Mouse (Mus musculus) ZHBTc4 (cell line): ENCODE data around the gene Ttc21a.

ENCODE experiments used
- DNase-seq: peaks from one replicate; pipeline ENCODE4 v3.0.0-alpha.2; 2011; ENCODE audit warnings: low read depth, low spot score

The Ttc21a gene

DNA sequence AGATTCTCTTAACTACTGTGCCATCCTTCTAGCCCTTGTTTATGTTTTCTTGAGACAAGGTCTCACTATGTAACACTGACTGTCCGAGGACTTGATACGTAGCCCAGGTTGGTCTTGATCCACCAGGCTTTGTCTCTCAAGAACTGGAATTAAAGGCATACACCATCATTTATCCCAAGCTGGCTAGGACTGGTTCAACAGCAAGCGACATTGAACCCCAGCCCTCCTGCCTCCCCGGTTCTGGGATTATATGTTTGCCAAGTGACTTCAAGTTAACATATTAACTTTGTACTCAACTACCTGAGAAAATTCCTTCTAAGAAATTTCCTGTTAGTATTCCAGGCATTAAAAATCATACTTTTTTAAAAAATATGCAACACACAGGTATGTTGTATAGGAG is 37.9 kb downstream of the Ttc21a start:
- DNase-seq, result no peak

DNA sequence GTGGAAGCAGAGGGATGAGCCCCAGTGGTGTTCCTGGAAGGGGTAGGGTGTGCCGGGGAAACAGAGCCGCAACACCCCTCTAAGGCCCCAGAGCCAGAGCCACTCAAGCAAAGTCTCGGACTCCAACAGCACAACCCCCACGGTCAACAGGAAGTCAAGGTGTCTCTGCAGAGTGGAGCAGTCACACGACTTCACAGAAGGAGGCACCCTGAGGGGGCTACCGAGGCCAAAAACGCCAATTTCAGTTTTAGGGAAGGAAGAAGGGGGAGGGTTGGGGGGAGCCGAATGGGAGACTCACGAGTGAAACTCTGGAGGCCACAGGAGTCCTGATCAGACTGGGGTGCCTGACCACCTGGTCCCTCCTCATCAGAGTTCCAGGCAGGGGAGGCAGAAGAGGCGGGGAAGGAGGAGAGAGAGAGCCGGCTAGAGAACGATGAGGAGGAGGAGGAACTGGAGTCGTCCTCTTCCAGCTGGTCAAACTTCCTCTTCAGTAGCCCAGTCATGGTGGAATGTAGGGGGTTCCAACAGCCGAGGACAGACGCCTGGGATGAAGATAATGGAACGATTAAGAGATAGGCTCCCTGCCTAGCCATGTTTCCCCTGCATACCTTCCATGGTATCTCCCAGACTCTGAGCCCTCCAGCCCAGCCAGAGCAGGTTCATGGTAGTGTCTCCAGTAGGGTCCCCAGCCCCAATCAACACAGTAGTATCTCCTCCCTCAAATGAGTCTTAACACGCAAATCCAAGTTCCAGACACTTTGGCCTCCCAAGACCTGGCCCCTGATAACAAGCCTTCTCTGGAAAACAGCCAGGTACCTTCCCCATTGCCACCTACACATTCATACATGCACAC is 39.5 kb downstream of the Ttc21a start:
- DNase-seq, result peak; percentile 64

DNA sequence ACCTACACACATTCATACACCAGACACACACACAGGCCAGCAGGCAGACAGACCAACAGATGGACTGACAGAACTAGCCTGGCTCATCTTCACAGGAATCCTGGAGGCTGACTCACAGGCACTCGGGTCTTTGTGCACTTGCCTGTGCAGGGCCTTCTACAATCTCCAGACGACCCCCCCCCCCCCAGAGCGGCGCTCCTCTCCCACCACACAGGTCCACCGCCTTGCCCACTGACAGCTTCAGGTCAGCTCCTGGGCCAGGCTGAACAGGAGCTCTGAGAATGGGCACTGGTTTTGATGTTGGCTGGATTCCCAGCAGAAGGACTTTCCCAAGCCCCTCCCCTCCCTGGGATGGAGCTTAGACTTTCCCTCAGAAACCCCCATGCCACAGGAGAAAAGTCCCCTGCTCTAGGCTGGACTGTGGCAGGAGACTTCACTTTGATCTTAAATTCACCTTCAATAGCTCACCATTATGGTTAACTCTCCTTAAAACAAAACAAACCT is 40.2 kb downstream of the Ttc21a start:
- no peak for DNase-seq

DNA sequence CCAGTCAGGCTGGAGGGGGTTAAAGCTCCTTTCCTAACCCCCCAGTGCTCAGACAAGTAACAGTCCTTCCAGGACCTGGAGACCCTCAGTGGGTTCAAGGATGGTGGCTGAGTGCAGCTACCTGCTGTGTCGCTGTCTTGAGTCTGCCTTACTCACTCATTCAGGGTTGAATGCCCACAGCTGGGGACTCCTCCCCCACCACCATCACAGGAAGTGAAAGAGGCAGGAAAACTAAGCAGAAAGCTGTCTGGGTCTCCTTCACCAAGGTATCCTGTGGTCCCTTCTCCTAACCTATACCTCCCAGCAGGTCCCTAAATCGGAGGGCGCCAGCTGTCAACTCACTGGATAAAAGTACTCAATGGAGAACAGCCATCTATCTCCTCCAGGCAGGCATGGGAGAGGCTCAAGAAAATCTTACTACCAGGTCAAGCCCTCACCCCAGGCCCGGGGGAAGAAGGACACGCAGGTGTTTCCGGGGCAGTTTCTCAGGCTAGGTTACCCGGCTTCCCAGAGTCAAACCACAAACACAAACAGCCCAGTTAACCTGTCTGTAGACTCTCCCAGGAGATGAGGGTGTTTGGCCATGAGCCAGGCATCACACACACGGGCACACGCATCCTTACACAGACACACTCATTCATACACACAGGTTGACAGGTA is 40.9 kb downstream of the Ttc21a start:
- DNase-seq, result no peak

DNA sequence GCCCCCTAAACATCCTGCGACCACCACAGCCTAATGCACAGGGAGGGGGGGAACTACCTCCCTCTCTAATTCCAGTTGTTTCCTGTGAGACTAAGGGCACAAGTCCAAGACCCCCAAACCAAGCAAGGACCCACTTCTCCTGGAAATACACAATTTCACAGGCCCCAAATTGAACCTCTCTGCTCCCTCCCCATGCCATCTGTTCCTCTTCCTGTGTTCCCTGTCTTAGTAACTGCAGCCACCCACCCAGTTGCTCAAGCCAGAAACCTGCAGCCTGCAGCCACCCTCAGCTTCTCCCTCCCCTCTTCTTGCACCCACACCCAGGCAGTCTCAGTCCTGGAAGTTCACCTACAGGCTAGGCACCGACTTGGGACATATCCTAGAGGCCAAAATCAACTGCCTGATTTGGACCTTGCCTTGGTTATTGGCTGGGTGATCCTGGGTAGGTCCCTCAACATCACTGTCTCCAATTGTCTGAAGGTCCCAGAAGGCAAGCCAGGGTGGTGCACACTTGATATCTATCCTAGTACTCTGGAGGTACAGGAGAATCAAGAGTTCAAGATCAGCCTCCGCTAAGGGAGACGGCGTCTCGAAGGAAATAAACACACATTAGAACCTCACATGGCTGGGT is 41.5 kb downstream of the Ttc21a start:
- DNase-seq, result no peak

DNA sequence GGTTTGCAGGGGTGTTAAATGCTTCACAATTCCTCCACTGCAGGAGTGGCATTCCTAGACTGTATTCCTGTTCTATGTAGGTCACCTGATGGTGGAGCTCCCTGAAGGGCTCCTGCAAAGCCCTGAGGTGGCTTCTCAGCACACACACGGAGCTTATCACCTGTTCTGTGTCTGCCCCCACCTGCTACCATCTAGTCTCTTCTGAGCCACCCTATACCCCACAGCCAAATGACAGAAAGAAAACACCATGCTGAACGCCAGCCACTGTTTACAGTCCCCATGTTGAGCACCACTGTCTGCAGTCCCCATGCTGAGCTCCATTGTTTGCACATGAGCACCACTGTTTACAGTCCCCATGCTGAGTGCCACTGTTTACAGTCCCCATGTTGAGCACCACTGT is 42.3 kb downstream of the Ttc21a start:
- no peak for DNase-seq

DNA sequence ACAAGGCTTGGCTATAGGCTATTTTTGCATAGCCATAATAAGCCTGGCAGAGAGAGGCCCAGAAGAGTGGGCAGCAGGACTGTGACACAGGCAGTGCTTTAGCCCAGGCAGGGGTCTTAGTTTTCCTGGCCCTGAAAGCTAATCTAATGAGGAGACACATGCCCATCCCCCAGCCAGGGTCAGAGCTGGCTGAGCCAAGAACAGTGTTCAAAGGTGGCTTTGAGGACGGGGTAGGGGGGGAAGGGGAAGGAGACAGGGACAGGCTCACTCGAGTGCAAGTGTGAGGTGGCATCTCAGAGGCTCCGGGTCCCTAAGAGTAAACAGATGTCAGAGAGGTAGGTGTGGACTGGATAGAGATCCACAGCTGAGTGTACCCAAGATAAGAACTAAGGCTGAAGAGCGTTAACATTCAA is 43.4 kb downstream of the Ttc21a start:
- DNase-seq, result no peak

DNA sequence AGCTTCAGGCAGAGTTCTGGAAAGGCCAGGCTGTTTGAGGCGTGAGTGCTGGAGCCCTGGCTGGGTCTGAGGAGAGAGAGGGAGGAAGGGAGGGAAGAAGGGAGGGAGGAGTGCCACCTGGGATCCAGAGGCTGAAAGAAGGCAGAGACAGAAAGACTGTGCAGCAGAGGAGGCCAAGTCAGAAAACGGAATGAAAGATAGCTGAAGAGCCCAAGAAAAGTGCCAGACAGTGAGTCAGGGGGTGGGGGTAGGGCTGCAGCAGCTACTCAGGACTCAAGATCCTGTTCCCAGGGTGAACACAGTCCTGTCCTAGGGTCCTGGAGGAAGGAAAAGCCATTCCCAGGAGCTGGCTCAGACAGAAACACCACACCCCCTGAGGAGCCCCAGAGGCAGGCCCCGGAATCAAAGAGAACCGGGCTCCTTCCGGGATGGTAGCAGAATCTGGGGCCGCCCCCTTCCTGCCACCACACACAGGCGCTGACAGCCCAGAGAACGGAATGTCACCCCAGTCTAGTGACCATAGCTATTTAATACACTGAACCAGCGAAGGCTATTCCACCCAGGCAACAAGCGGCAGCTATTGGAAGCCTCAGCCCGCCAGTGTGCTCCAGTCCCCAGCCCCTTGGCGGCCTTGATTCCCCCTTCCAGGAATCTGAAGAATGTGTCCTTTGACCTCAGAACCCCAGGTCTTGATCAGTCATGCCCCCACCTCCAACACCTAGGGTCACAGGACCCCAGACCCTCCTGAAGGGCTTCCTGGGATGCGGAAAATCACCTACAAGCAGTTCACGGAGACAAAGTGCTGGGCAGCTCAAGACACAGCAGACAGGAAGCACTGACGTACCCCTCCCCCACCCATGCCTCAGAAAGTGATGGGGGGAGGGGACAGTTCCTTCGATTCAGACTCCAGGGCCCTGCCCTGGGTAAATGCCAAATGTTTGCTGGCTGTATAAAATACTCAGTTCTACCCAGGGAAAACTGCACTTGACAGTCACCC is 44.1 kb downstream of the Ttc21a start:
- peak; percentile 88 for DNase-seq

DNA sequence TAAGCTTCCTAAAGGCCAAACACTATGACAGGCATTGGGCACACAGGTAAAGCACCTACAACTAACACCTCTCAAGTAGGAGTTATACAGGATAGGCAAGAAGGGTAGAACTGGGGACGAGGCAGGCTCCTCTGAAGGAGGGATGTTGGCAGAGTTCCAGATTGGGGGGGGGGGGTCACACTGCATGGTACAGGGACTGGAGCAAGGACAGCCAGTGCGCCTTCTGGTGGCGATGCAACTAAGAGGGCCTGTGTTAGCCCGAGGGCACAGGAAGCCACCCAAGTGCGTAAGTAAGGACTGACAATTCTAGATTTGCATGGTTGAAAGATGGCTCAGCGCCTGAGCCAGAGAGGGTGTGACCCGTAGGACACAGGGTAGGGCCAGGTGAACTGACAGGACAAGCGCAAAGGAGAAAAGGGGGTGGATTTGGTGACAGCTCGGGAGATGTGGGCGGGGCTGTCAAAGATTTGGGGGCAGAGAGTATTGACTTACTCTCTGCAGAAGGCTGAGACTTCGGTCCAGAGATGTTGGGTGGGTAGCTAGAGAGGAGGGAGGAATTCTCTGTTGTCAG is 44.9 kb downstream of the Ttc21a start:
- peak; percentile 75 for DNase-seq

DNA sequence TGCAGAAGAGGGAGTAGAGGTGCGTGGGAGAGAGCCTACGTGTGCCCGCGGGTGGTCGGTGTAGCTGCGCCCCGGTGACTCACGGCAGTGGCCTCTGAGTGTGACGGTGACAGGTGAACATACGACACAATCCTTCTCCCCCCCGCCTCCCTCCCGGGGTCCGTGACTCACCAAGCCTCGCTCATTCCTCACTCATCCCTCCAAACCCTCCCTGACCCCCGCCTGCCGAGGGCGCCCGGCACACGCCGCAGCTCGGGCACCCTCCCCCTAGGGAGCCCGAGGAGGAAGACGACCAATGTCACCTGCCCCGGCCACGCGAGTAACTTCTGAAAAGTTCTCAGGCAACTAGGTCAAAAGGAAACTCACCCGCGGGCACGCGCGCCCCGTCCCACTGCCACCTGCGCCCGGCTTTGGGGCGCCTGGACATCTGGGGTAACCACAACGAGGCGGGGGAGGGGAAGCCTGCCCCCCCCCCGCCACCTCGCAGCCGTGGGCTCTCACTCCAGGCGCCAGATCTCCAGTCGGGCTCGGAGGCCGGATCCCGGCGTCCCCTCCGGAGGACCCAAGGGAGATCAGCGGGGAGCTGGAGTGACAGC is 45.6 kb downstream of the Ttc21a start:
- no peak for DNase-seq

DNA sequence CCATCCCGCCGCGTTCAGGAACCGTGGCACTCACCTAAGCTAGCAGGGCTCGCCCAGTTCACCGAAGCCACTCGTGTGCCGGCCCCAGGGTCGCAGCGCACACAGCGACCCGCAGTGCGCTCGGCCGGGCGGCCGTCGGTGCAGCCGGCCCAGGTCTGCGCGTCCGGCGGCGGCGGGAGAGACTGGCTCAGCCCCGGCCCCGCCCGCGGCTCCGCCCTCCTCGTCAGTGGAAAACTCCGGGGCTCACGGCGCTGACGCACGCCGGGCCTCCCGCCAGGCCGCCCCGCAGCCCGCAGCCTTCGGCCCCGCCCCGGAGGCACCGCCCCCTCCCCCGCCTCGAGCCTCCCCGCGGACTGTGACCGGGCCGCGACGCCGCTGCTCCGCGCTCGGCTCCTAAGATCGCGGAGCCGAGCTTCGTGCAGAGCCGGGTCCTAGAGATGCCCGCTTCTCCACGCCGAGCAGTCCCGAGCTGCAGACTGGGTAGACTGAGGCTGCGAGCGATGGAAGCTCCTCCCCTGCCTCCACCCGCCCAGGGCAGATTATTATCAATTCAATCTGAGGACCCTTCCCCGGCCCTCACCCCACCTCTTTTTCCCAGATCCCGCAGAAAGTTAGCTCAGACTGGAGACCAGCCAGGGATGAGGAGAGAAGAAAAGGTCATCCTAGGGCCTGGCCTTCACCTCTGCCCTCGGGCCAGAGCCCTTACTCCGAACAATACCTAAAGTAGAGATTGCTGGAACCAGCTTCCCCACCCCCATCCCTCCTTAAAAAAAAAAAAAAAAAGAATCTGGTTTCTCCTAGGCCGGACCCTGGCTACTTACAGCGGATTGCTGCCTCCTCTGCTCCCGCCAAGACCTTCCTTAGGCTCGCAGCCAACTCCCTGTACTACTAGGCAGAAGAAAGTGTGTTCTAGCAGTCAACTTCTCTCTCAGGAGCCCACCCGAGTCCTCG is 46.5 kb downstream of the Ttc21a start:
- DNase-seq, result peak; percentile 73

DNA sequence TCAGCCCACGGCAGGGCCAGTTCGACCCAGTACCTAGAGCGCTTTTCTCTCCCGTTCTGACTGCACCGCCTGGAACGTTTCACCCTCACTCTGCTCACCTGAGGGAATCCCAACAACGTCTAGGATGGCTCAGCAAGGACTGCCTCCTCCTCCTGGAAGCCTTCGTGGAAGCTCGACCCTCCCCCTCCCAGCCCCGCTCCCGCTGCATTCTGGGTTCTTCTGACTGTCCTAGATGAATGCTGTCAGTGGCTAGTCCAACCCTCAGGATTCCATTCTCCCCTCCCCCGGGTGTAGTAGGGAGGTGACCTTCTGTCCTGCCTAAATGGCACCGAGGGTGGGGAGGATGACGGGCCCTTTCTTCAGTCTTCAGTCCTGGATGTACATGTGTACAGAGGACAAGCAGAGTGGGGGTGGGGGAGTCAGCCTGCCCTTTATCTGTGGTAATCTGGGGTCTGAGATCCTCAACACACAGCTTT is 47.2 kb downstream of the Ttc21a start, which contains the start of gene Csrnp1:
TSS of gene Csrnp1 (minus strand) at position 123 of the 476 bp plus-strand sequence.
- peak; percentile 97 for DNase-seq

DNA sequence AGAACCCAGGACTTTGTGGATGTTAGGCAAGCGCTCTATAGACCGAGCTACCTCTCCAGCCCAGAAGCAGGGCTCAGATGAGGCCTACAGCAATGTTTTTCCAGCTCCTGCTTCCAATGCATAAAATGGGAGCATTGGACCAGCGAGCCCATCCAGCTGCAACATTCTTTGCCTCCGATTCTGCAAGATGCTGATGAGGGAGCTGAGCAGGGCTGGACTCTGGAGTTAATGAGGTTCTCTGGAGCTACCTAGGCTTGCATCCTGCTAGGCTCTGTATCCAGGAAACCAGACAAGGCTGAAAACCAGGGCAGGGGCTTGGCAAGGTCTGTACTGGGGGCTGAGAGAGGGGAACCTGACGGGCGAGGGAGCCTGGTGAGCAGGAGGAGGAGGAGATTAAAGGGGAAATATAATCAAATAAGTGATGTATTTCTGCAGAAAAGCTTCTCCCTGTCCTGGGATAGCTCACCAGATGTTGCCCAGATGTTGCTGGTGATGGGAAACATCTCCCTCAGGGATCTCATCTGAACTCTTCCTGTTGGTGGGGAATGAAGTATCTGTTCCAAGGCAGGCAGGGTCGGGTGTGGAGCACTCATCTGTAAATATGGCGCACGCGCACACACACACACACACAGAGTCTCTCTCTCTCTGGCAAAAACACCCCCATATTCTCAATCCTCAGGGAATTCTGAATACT is 48.6 kb downstream of the Ttc21a start:
- DNase-seq, result no peak

DNA sequence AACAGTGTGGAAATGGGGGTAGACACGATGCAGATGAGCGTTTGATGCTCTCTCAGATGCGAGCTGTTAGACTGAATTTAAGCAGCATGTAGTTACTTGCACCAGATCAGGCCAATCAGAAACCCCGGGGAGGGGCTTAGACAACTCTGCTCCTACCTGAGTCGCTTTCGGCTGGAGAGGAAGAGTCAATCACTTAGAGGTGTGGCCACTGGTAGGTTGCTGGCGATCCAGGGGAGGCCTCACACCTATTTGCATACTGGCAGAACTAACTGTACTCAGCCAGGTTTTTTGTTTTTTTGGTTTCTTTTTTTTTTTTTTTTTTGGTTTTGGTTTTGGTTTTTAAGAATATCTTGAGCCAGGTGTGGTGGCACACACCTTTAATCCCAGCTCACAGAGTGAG is 50.9 kb downstream of the Ttc21a start:
- peak; percentile 87 for DNase-seq

DNA sequence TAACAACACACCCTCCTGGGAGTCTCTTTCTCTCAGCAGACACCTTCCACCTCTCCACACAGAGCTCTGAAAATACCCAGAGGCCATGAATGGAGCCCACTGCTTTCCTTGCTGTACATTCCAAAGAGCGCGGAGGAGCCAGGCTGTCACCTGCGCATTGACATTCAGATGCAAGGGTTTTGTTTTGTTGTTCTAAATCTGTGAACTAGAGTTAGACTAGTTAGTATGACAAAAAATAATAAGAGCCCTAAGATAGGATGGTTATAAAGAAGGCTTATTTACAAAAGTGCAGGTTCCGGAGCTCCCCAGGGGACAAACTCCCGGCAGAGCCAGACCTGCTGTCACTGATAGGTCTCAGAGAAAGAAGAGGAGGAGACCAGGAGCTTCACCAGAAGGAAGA is 53.9 kb downstream of the Ttc21a start:
- DNase-seq, result peak; percentile 87

DNA sequence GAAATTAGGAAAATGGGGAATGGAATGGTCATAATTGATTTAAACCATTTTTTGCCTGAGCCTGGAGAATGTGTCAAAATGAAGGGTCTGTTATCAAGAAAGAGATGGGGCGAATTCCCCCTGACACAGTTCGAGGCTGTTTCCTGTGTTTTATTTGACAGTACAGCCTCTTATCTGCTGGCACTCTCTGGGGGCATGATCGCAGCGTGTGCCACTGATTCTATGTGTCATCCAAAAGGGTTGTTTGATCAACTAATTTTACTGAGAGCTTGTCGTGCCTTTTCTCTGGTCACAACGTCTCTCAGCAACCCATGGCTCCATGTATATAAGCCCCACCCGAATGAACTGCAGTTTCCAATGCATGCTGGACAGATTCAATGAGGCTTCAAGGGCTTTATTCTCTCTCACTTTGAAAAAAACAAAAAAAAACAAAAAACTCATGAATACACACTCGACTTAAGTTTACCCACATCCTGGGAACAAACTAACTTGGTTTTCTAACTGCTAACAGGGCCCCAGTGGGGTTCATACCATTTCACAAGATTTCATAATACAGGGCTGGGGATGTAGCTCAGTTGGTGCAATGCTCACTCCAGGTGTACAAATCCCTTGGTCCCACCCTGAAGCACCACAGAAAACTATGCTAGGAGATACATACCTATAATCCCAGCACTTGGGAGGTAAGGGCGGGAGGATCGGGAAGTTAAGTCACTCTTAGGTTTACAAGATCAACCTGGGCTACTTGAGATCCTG is 55.9 kb downstream of the Ttc21a start:
- no peak for DNase-seq

DNA sequence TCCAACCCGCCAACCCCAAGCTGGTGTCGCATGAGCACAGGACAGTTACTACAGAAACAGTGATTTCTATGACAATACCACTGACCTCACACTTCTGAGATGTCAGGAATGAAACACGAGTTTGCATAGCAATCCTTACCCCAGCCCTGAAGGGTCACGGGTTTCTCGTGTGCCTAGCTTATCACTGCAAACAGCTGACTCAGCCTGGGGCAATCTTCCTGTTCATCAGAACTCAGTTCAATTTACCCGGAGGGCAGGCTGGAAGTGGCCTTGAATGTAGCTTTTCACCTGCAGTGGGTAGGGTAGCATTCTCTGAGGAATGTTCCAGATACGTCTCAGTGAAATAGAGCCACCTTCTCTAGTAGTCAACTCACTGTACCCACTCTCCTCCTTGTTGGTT is 56.8 kb downstream of the Ttc21a start:
- peak; percentile 88 for DNase-seq

DNA sequence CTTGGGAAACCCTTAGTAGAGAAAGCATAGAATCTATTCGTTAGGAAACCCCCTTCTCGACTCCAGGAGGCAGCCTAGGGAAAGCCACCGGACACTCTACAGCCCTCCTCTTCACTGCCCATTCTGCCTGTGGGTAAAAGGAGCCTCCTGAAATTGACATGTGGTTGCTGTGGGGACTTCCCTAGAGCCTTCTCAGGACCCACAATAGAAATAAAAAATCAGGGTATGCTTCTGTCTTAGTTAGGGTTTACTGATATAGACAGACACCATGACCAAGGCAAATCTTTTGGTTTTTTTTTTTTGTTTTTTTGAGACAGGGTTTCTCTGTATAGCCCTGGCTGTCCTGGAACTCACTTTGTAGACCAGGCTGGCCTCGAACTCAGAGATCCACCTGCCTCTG is 58.7 kb downstream of the Ttc21a start:
- no peak for DNase-seq
